Mouse (Mus musculus) thymus, adult 2 months (tissue): Measurements from ENCODE around the gene Ak9.

ENCODE experiments used
- CTCF ChIP-seq: fragments of 200-500 bp; IDR thresholded peaks from 2 replicates; pipeline ENCODE4 v1.5.1; 2012; ENCODE audit warnings: mild to moderate bottlenecking, control low read depth, low read length, moderate library complexity, borderline replicate concordance; ENCODE audit not compliant: control insufficient read depth, poor library complexity, insufficient read depth; ENCODE audit errors: extremely low read depth
- POLR2A ChIP-seq: fragments of 200-500 bp; IDR thresholded peaks from 2 replicates; pipeline ENCODE4 v1.6.1; 2012; ENCODE audit warnings: mild to moderate bottlenecking, low read length, control low read depth, moderate library complexity; ENCODE audit not compliant: control insufficient read depth, poor library complexity, insufficient read depth; ENCODE audit errors: extremely low read depth

- no peak for TF ChIP-seq POLR2A
- TF ChIP-seq CTCF = no peak
Measured at GRCm38 (mm10) chr10:41467325-41467724, 163.5 kb downstream of the Ak9 start.
